In the genomic region with DNA sequence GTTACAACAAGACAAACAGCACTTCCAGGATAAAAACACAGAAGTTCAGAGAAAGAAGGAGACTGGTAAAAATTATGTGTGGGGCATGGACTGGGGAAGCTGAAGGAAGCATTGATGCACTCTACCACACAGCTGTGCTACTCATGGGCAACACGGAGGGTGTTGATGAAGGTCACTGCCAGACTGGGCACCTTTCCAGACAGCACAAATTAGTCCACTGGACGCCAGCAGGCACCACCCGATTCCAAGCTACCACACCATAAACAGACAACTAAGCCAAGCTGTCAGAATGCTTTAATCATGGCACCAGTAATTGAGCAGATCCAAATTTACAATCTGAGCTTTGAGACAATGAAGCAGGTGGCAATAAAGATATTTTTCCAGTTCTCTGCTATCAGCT, we compare ENCODE assay signal across 8 mouse cellular contexts.
DNase-seq lines count a peak whose midpoint lies in the region; ATAC-seq and TF ChIP-seq lines count a peak whose summit lies in the region.

No protein-coding gene starts in this region.

- no peaks in the 10 kb centered on the region for H3K27me3 ChIP-seq in hindbrain, embryonic 13.5 days
- H3K27me3 ChIP-seq in hindbrain, embryonic 11.5 days (ENCODE audit: control insufficient read depth, insufficient read depth, low read length), result no peaks in the 10 kb centered on the region
- no peaks in the 10 kb centered on the region for H3K27me3 ChIP-seq in thymus, adult 2 months (ENCODE audit: control insufficient read depth, insufficient read depth, low read length)
- no peaks in the 10 kb centered on the region for H3K27me3 ChIP-seq in midbrain, embryonic 15.5 days (replicated peaks)

- TF ChIP-seq POLR2A in thymus, adult 2 months (IDR thresholded peaks at IDR 0.05; ENCODE audit: control insufficient read depth, extremely low read depth, insufficient read depth, low read length, poor library complexity), result no peak

- ATAC-seq in hindbrain, embryonic 13.5 days (ENCODE audit: low FRiP score), result peak; percentile 58; the same call in 1 of the 2 replicates
- no peak for ATAC-seq in hindbrain, embryonic 11.5 days (ENCODE audit: low FRiP score)
- no peak for ATAC-seq in midbrain, embryonic 15.5 days (replicated peaks)

- no peak overlapping the region for H3K4me2 ChIP-seq in hindbrain, embryonic 13.5 days
- no peak overlapping the region for H3K4me2 ChIP-seq in hindbrain, embryonic 11.5 days (replicated peaks; ENCODE audit: low read depth, low read length)
- H3K4me2 ChIP-seq in midbrain, embryonic 15.5 days, result no peak overlapping the region

- H3K9ac ChIP-seq in hindbrain, embryonic 13.5 days, result no peak overlapping the region
- H3K9ac ChIP-seq in hindbrain, embryonic 11.5 days (ENCODE audit: low read depth, low read length), result no peak overlapping the region
- no peak overlapping the region for H3K9ac ChIP-seq in midbrain, embryonic 15.5 days

- H3K36me3 ChIP-seq in hindbrain, embryonic 13.5 days, result 0 out of 2 replicates have a peak, but pooled peaks cover 3% of the 10 kb centered on the region
- no peaks in the 10 kb centered on the region for H3K36me3 ChIP-seq in hindbrain, embryonic 11.5 days (ENCODE audit: control insufficient read depth, insufficient read depth, low read length)
- no peaks in the 10 kb centered on the region for H3K36me3 ChIP-seq in thymus, adult 2 months (ENCODE audit: control insufficient read depth, insufficient read depth, low read length)
- H3K36me3 ChIP-seq in midbrain, embryonic 15.5 days (replicated peaks), result no peaks in the 10 kb centered on the region

- H3K9me3 ChIP-seq in hindbrain, embryonic 13.5 days, result no peaks in the 10 kb centered on the region
- H3K9me3 ChIP-seq in hindbrain, embryonic 11.5 days (ENCODE audit: control insufficient read depth, low read length), result no peaks in the 10 kb centered on the region
- no peaks in the 10 kb centered on the region for H3K9me3 ChIP-seq in midbrain, embryonic 15.5 days

- DNase-seq in hindbrain, embryonic 11.5 days (ENCODE audit: low spot score), result no peak
- peak; percentile 86 for DNase-seq in Muller cell, postnatal 12 days (ENCODE audit: inconsistent ontology term)
- peak; percentile 93 to 94 for DNase-seq in cerebellum, postnatal 10 days
- peak; percentile 28 to 57 for DNase-seq in kidney, postnatal 25 days
- DNase-seq in thymus, adult 2 months, result no peak
- no peak for DNase-seq in T-cell, adult 2 months (ENCODE audit: low spot score)

- no peak overlapping the region for H3K4me3 ChIP-seq in hindbrain, embryonic 13.5 days
- no peak overlapping the region for H3K4me3 ChIP-seq in hindbrain, embryonic 11.5 days (ENCODE audit: low read depth, low read length)
- H3K4me3 ChIP-seq in thymus, adult 2 months (ENCODE audit: control insufficient read depth, insufficient read depth, low read length), result no peak overlapping the region
- H3K4me3 ChIP-seq in midbrain, embryonic 15.5 days, result no peak overlapping the region

- TF ChIP-seq CTCF in thymus, adult 2 months (IDR thresholded peaks at IDR 0.05; ENCODE audit: borderline replicate concordance, control insufficient read depth, extremely low read depth, insufficient read depth, low read length, poor library complexity), result no peak

- 0 out of 2 replicates have a peak, but pooled peaks cover 6% of the 10 kb centered on the region for H3K4me1 ChIP-seq in hindbrain, embryonic 13.5 days (replicated peaks)
- no peaks in the 10 kb centered on the region for H3K4me1 ChIP-seq in hindbrain, embryonic 11.5 days (replicated peaks; ENCODE audit: control insufficient read depth, insufficient read depth, low read length)
- peaks cover 3% of the 10 kb centered on the region; the same call in 1 of the 2 replicates for H3K4me1 ChIP-seq in thymus, adult 2 months (replicated peaks; ENCODE audit: control insufficient read depth, insufficient read depth, low read length)
- no peaks in the 10 kb centered on the region for H3K4me1 ChIP-seq in midbrain, embryonic 15.5 days

- no peak overlapping the region for H3K27ac ChIP-seq in hindbrain, embryonic 13.5 days
- H3K27ac ChIP-seq in hindbrain, embryonic 11.5 days (ENCODE audit: low read depth, low read length), result no peak overlapping the region
- no peak overlapping the region for H3K27ac ChIP-seq in thymus, adult 2 months (ENCODE audit: control insufficient read depth, insufficient read depth, low read length)
- no peak overlapping the region for H3K27ac ChIP-seq in midbrain, embryonic 15.5 days

- 54% methylated on average over 3 of the region's 3 CpGs for WGBS in hindbrain, embryonic 13.5 days
- 90% methylated on average over 3 of the region's 3 CpGs for WGBS in hindbrain, embryonic 11.5 days
- 90% methylated on average over 3 of the region's 3 CpGs for WGBS in thymus, adult 2 months
- 54% methylated on average over 3 of the region's 3 CpGs for WGBS in midbrain, embryonic 15.5 days

Comparison
In these comparisons a context has a peak if more than half of its experiments do, and no peak if none do; other contexts are left out.
1. DNase-seq: peak in Muller cell, postnatal 12 days (single experiment), cerebellum, postnatal 10 days (2 of 2) and kidney, postnatal 25 days (2 of 2); none in hindbrain, embryonic 11.5 days (single experiment), thymus, adult 2 months (single experiment) and T-cell, adult 2 months (single experiment).